Mouse (Mus musculus) cortical plate, adult 2 months (tissue): Measurements from ENCODE around the gene Alg5.

Experiments
- CTCF ChIP-seq: fragments of 200-500 bp; IDR thresholded peaks from 2 replicates; pipeline ENCODE4 v1.5.1; 2011; ENCODE audit warnings: mild to moderate bottlenecking, control low read depth, low read length; ENCODE audit not compliant: insufficient read depth; ENCODE audit errors: extremely low read depth
- POLR2A ChIP-seq: fragments of 200-500 bp; IDR thresholded peaks from 2 replicates; pipeline ENCODE4 v1.6.1; 2011; ENCODE audit warnings: mild to moderate bottlenecking, low read length, control low read depth; ENCODE audit not compliant: insufficient read depth; ENCODE audit errors: extremely low read depth

- TF ChIP-seq CTCF (no peak), POLR2A (no peak)
These were observed 25.2 kb downstream of the Alg5 start for GRCm38 (mm10) chr3:54760321-54761115.
